Mouse (Mus musculus) layer of hippocampus, postnatal 36 days (tissue): Measurements from ENCODE around the gene Vmn2r7. TPM values are rescaled to one million over a fixed set of nuclear protein-coding genes. Genes with fewer than 3 reads are reported as not detected.
"Not testable (repeated sequence)": the region's sequence is repeated elsewhere in the genome, so short reads cannot be mapped to it uniquely, and the experiment has no call there.

ENCODE experiments used
- DNase-seq, 2 experiments: peaks; one replicate each; pipeline ENCODE4 v3.0.0; 2022
- total RNA-seq, 2 experiments: library from RNA; stranded (reverse); gene quantifications; 2 replicates each; pipeline ENCODE4 v1.2.3; 2021

Vmn2r7 gene
- total RNA-seq, result not detected

GRCm38 (mm10) chr3:64844665-64845064, at the start of gene Vmn2r7:
Vmn2r7 (minus strand) TSS chr3:64844765.
- DNase-seq, result not testable (repeated sequence)

GRCm38 (mm10) chr3:64889725-64890124, 45.2 kb upstream of the Vmn2r7 start:
- DNase-seq, result no peak

GRCm38 (mm10) chr3:64878199-64878977, 33.8 kb upstream of the Vmn2r7 start:
- DNase-seq, result no peak

- no peak for DNase-seq
Measured at GRCm38 (mm10) chr3:64876669-64877068, 32.1 kb upstream of the Vmn2r7 start.

GRCm38 (mm10) chr3:64842881-64843280, 1.7 kb downstream of the Vmn2r7 start:
- no peak for DNase-seq

GRCm38 (mm10) chr3:64842299-64842698, 2.3 kb downstream of the Vmn2r7 start:
- peak; percentile 12 to 38 for DNase-seq

GRCm38 (mm10) chr3:64831134-64831533, 13.4 kb downstream of the Vmn2r7 start:
- DNase-seq, result no peak

GRCm38 (mm10) chr3:64791245-64791591, 53.3 kb downstream of the Vmn2r7 start:
- no peak for DNase-seq

- DNase-seq, result peak; percentile 57 to 76
Measured at GRCm38 (mm10) chr3:64790509-64791244, 53.9 kb downstream of the Vmn2r7 start.

- no peak for DNase-seq
Measured at GRCm38 (mm10) chr3:64782901-64783300, 61.7 kb downstream of the Vmn2r7 start.

- no peak for DNase-seq
Measured at GRCm38 (mm10) chr3:64772132-64772531, 72.4 kb downstream of the Vmn2r7 start.

GRCm38 (mm10) chr3:64756145-64756544, 88.4 kb downstream of the Vmn2r7 start:
- DNase-seq, result peak; percentile 56 to 57

- not testable (repeated sequence) for DNase-seq
Measured at GRCm38 (mm10) chr3:64727187-64727970, 117.2 kb downstream of the Vmn2r7 start.

- DNase-seq, result not testable (repeated sequence)
Measured at GRCm38 (mm10) chr3:64725736-64726135, 118.8 kb downstream of the Vmn2r7 start.

- not testable (repeated sequence) for DNase-seq
Measured at GRCm38 (mm10) chr3:64676069-64676468, 168.5 kb downstream of the Vmn2r7 start.
